Mouse (Mus musculus) mesoderm, embryonic 11.5 days (tissue): ENCODE data around the gene Steap1.
A peak's percentile ranks its signal among the peaks of the same experiment; 100 is the strongest.

Experiments
- DNase-seq: peaks from one replicate; pipeline ENCODE4 v3.0.0-alpha.2; 2012; ENCODE audit warnings: low read depth, low spot score

Steap1 gene

DNA sequence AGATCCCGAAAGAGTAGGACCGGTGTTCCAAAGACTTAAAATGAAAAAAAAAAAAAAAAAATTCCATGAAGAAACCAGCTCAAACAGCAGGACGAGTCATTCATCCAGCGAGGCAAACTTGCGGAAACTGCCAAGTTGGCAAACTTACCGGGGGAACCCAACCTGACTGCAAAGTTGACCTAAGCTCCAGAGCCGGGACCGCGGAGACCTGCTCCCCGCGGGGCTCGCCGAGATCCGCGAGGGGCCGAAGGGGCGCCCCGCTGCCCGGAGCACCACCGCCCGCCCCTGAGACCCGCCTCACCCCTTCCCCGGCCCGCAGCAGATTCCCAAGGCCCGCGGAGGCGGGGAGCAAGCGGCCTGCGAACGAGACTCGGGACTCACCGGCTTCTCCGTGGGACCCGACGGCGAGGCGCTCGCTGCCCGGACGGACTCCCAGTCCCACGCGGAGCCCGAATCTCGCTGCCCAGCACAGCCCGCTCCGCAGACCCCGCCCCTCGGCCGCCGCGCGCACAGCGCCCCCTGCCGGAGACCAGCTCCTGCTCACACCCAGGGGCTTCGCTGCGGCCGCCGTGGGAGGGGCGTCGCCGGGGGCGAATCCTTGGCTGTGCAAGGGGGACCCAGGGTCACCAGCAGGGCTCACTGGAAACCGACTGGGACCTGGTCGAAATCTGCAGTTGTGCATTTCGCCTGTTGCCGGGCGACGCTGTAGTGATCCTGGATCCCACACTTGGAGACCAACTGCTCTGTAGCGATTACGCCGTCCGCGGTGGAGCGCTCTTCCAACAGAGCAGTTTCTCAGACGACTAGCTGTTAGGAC is at the start of gene Steap1:
TSS of gene Steap1 (minus strand) at position 461 of the 817 bp plus-strand sequence.
- peak; percentile 90 for DNase-seq

- DNase-seq, result no peak
Observed at GRCm38 (mm10) chr5:5787106-5787505, 38.0 kb upstream of the Steap1 start.

DNA sequence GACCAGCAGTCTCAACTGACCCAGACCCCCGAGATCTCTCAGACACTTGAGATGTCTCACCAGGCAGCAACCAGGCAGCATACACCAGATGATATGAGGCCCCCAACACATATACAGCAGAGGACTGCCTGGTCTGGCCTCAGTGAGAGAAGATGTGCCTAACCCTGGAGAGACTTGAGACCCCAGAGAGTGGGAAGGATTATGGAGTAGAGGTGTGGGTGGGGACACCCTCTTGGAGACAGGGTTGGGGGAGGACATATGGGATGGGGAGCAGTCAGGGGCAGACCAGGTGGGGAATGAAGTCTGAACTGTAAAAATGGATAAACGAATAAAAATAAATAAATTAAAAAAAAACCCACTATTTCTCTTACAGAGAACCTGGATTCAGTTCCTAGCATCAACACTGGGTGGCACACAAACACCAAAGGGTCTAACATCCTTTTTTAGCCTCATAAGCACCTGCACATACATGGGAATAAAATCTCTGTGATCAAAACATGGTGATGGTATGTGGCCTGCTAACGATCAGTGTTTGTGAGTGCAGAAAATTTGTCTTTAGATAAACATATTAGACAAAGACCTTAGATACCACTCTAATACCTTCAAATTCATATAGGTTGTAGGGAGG is 7.4 kb upstream of the Steap1 start:
- no peak for DNase-seq

- DNase-seq, result peak; percentile 63
Observed at GRCm38 (mm10) chr5:5755039-5755438, 5.9 kb upstream of the Steap1 start.

DNA sequence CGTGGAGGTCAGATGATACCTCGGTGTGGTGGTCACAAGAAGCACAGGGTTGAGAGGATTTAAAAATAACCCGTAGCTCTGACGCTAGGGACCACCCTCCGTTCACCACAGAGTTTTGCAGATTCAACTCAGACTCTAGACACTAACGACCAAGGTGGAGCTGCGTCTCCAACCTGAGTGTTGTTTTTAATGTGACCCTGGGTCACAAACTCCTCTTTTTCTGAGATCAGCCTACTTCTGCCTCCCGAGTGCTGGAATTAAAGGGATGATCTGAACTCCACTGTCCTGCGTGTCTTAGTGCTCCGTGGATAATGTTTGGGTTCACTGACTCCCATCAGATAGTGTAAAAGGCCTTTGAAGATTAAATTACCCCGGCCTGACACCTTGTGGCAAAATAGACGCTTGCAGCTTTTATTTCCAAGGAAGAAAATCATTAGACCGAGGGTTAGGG is 671 bp upstream of the Steap1 start:
- DNase-seq, result peak; percentile 47

- no peak for DNase-seq
Observed at GRCm38 (mm10) chr5:5734445-5734844, 14.7 kb downstream of the Steap1 start.

- DNase-seq, result no peak
Observed at GRCm38 (mm10) chr5:5732858-5733257, 16.3 kb downstream of the Steap1 start.

DNA sequence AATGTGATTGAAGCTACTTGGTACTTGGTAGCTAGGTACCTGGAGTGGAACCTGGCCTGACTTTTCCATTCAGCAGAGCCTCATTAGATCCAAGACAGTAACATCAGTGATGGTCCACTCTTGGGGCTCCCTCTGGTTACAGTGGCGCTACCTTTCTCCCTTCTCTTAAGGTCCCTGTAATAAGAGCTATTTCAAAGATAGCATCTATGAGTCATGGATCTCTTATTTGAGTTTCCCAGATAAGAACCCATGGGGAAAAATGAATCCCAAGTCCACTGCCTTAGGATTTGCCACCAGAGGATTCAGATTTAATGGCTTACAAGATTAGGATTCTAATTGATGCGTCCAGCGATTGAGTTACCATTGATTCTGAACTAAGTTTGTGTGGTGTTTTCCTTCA is 16.9 kb downstream of the Steap1 start:
- DNase-seq, result no peak

DNA sequence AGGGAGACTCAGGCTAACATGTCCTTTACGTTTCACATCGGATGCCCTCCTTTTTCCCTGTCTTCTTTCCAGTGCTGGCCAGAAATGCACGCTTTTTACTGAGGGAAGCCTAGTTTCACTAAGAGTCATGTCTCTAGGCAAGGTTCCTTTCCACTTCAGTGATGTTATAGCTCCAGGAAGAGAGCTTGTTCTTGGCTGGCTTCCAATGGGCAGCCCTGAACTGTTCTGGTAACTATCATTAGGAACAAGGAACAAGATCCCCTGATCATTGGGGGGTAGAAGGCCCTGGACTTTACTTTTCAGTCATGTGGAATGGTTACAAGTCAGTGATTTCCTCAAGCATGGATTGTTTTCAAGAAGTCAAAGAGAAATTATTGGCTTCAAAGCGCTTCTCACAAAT is 19.2 kb downstream of the Steap1 start:
- no peak for DNase-seq

DNA sequence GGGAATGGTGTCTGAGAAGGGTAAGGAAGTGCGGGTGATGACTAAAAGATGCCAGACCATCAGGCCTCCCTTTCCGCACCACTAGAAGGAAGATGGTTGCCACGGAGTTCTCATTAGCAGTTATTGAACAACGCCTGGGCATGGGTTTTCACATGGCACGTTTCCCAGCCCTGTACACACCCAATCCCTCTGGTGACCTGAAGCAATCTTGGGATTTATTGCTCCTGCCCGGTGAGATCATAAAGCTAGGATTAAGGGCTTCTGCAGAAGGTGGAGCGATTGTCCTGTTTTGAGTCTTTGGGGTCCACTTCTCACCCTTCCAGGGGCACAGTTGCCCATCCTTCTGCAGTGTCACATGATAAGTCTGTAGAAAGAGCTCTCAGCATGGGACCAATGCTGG is 26.9 kb downstream of the Steap1 start:
- no peak for DNase-seq

- no peak for DNase-seq
Observed at GRCm38 (mm10) chr5:5711032-5711431, 38.1 kb downstream of the Steap1 start.

DNA sequence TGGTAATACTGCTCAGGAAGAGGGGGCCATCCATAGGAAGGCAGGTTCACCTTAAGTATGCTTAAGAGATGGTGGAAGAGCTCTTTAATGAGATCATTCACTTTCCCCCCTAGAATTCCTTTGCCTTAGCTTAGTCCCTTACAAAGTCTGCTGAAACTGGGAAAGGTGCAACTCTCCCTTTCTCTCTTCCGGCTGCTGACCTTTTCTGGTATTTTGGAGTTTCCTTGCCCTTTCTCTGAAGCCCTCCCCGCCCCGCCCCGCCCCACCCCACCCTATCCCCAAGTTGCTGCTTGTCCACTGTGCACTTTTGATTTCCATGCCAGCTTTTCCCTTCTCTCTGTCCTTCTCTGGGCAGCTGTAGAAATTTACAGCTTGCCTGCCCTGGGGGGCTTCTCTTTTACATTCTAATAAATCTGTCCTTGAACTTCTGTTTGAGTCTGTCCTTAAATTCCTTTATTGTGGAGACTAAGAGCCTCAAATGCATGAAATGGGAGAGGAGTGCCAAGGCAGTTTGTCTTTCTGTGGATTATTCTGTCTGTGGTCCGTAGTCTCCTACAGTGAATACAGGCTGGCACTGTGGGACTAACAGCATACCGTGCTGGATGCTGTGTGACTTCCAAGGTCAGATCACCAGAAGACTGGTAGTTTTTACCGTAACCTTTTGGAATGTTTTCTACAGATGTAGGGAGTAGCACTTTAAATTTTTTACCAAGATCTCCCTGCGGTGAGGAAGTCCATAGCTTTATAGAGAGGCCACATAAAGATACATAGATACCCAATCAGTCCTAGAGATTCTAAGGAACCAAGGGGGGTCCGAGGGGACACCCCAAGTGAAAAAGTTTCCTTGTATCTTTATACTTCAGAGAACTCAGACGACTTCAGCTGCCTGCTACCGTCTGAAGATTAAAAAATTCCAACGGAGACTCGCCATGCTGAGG is 41.5 kb downstream of the Steap1 start:
- DNase-seq, result peak; percentile 21

DNA sequence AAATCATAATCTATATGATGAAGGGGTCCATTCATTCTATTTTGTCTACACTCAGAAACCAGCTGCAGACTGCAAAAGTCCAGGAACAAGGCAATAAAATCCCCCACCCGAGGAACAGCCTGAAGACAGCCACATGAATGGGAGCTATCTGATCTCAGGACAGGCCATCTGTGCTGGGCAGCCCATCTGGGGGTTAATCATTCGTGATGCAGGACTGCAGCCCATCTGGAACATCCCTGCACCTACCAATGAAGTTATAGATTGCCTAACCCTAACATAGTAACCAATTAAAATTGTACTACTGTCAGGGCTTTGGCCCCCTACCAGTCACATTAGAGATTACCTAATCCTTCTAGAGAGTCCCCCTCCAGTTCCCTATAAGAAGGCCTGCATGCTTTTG is 44.1 kb downstream of the Steap1 start:
- no peak for DNase-seq

GRCm38 (mm10) chr5:5700386-5700785 is 48.7 kb downstream of the Steap1 start:
- DNase-seq, result no peak

DNA sequence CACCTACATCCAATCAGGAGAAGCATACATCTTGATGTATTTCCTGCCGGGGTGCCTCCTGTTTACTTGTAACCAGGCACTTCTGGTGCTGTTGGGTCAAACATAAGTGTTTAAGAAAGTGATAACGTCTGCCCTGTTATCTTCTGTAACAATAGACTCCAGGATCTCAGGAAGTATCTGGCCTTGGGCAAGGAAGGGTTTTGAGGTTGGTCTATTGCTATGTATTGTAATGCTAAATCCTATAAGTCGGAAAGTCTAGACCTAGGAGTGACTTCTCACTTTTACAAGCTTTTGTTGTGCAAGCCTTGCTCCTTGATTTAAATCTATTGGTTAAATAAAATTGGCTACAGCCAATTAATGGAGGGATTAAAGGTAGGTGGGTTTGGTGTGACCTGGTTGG is 50.3 kb downstream of the Steap1 start:
- no peak for DNase-seq

GRCm38 (mm10) chr5:5695401-5695942 is 53.7 kb downstream of the Steap1 start:
- no peak for DNase-seq

- peak; percentile 47 for DNase-seq
Observed at GRCm38 (mm10) chr5:5693956-5694653, 55.0 kb downstream of the Steap1 start, which contains the start of gene Steap2. TSS of gene Steap2 (minus strand) at chr5:5694578.

DNA sequence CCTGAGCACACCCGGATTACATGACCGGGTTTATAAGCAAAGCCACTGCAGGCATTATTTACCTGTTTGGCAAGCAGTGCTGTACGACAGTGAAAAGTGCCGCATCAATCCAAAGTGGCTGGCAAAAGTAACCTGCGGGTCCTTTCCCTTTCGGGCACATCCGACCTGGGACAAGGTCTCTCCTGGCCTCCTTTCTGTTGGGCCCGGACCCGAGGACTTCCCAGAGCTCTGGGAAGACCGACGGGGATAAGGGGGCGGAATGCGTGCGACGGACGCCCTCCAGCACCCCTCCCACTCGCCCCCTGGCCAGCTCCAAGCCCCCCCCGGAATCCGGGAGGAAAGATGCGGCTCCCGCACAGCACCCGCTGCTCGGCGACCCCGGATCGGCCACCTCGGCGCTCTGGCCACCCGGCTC is 55.6 kb downstream of the Steap1 start:
- DNase-seq, result peak; percentile 36

GRCm38 (mm10) chr5:5692167-5692738 is 56.9 kb downstream of the Steap1 start:
- no peak for DNase-seq

GRCm38 (mm10) chr5:5688945-5689540 is 60.1 kb downstream of the Steap1 start:
- no peak for DNase-seq
